In the genomic region with DNA sequence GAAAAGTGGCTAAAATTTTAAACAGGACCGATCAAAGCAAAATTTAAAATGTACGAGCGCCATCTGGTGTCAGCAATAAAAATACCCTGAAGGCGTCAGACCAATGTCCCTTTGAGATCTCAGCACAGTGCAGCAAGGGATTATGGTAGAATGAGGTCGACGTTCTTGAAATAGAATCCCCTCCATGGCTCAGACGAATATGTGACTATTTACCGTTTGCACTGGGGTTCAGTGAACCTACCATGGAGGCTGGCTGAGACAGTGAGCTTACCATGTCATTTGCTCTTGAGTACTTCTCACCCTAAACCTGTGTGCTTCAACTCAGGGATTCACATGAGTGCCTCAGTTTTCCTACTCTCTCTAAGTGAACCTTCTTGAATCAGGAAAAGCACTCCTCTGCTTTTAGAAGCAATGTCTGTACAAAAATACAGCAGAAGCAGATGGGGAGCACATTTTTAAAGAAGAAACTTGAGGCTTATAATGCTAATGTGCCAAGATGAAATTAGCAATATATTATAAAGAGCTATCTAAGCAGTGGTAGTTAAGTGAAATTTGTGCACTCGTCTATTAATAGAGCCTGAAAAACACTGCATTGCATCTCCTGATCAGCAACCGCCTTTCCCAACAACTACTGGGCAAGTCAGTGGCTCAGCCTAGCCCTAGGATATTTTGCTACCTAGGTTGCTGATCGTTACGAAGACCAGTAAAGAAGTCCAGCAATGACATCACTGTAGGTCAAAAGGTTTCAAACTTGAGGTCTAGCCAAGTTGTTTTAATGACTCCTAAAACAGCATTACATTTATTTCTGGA, we compare ENCODE assay signal across 8 mouse cellular contexts.
DNase-seq lines count a peak whose midpoint lies in the region; ATAC-seq lines count a peak whose summit lies in the region.

No protein-coding gene starts in this region.

- H3K27ac ChIP-seq in forebrain, embryonic 14.5 days (ENCODE audit: low read depth, low read length) = no peak overlapping the region
- H3K27ac ChIP-seq in hindbrain, embryonic 16.5 days (ENCODE audit: low read depth, low read length) = no peak overlapping the region
- no peak overlapping the region for H3K27ac ChIP-seq in midbrain, embryonic 13.5 days

- peak; percentile 68; the same call in 1 of the 2 replicates for ATAC-seq in cerebellum, adult (ENCODE audit: insufficient number of reproducible peaks, low FRiP score, low TSS enrichment)
- peak; percentile 85 for ATAC-seq in forebrain, embryonic 14.5 days
- peak; percentile 80 for ATAC-seq in hindbrain, embryonic 16.5 days
- peak; percentile 84 for ATAC-seq in midbrain, embryonic 13.5 days
- no peak for ATAC-seq in CD4-positive, CD25-positive, alpha-beta regulatory T cell, adult 4 months

- WGBS in forebrain, embryonic 14.5 days = 24% methylated on average over 12 of the region's 12 CpGs
- 25% methylated on average over 12 of the region's 12 CpGs for WGBS in hindbrain, embryonic 16.5 days
- 28% methylated on average over 12 of the region's 12 CpGs for WGBS in midbrain, embryonic 13.5 days

- peak; percentile 6 to 67 for DNase-seq in adrenal gland, adult (ENCODE audit: inconsistent age in 2 of 2, low spot score in 1 of 2)
- DNase-seq in adrenal gland, adult 8-10 months = no peak
- DNase-seq in forebrain, embryonic 14.5 days (ENCODE audit: low spot score) = peak; percentile 82
- DNase-seq in left cerebral cortex, adult 11 months (ENCODE audit: low spot score) = peak; percentile 61

- no peaks in the 10 kb centered on the region for H3K27me3 ChIP-seq in forebrain, embryonic 14.5 days (replicated peaks; ENCODE audit: control insufficient read depth, insufficient read depth, low read length)
- no peaks in the 10 kb centered on the region for H3K27me3 ChIP-seq in hindbrain, embryonic 16.5 days (replicated peaks; ENCODE audit: control insufficient read depth, insufficient read depth, low read length)
- no peaks in the 10 kb centered on the region; the same call in 1 of the 2 replicates for H3K27me3 ChIP-seq in midbrain, embryonic 13.5 days

- H3K4me3 ChIP-seq in forebrain, embryonic 14.5 days (ENCODE audit: low read depth, low read length) = no peak overlapping the region
- H3K4me3 ChIP-seq in hindbrain, embryonic 16.5 days (ENCODE audit: low read length) = no peak overlapping the region
- H3K4me3 ChIP-seq in midbrain, embryonic 13.5 days (replicated peaks) = no peak overlapping the region

- no peaks in the 10 kb centered on the region for H3K36me3 ChIP-seq in forebrain, embryonic 14.5 days (ENCODE audit: control insufficient read depth, insufficient read depth, low read length)
- H3K36me3 ChIP-seq in hindbrain, embryonic 16.5 days (ENCODE audit: control insufficient read depth, insufficient read depth, low read length) = no peaks in the 10 kb centered on the region
- no peaks in the 10 kb centered on the region for H3K36me3 ChIP-seq in midbrain, embryonic 13.5 days

- peak overlapping the region; percentile 32 for H3K4me2 ChIP-seq in forebrain, embryonic 14.5 days (ENCODE audit: low read length)
- peak overlapping the region; percentile 25; the same call in 1 of the 2 replicates for H3K4me2 ChIP-seq in hindbrain, embryonic 16.5 days (ENCODE audit: low read length)
- H3K4me2 ChIP-seq in midbrain, embryonic 13.5 days (replicated peaks) = peak overlapping the region; percentile 41

- H3K9ac ChIP-seq in forebrain, embryonic 14.5 days (ENCODE audit: low read length) = no peak overlapping the region
- no peak overlapping the region for H3K9ac ChIP-seq in hindbrain, embryonic 16.5 days (ENCODE audit: low read depth, low read length)
- H3K9ac ChIP-seq in midbrain, embryonic 13.5 days (replicated peaks) = no peak overlapping the region

- H3K4me1 ChIP-seq in forebrain, embryonic 14.5 days (ENCODE audit: control insufficient read depth, insufficient read depth, low read length) = no peaks in the 10 kb centered on the region
- no peaks in the 10 kb centered on the region for H3K4me1 ChIP-seq in hindbrain, embryonic 16.5 days (ENCODE audit: control insufficient read depth, insufficient read depth, low read depth, low read length)
- H3K4me1 ChIP-seq in midbrain, embryonic 13.5 days (replicated peaks) = peaks cover 12% of the 10 kb centered on the region; the same call in 1 of the 2 replicates

- H3K9me3 ChIP-seq in forebrain, embryonic 14.5 days (replicated peaks; ENCODE audit: control insufficient read depth, low read length) = no peaks in the 10 kb centered on the region
- H3K9me3 ChIP-seq in hindbrain, embryonic 16.5 days (ENCODE audit: control insufficient read depth, low read length) = no peaks in the 10 kb centered on the region
- no peaks in the 10 kb centered on the region for H3K9me3 ChIP-seq in midbrain, embryonic 13.5 days
